Mouse (Mus musculus): ENCODE results near the gene Kcnab1.

GRCm38 (mm10) chr3:65340173-65340951 lies 231.2 kb downstream of the Kcnab1 start:
- TF ChIP-seq CTCF (IDR thresholded peaks at IDR 0.05; ENCODE audit: low read depth, low read length) = no peak
- no peak for TF ChIP-seq POLR2A (IDR thresholded peaks at IDR 0.05; ENCODE audit: borderline replicate concordance, low read depth, low read length)

Measured in bone marrow macrophage, adult 2 months (primary cell).